Mouse (Mus musculus) bone marrow macrophage, adult 2 months (primary cell): ENCODE data around the gene Ano9. TPM values are rescaled to one million over a fixed set of nuclear protein-coding genes. Genes with fewer than 3 reads are reported as not detected.

Source experiments
- H3K27ac ChIP-seq: 2 replicates; pipeline ENCODE4 v1.5.1; 2012; ENCODE audit warnings: low read depth, low read length; ENCODE audit not compliant: insufficient read depth
- H3K4me1 ChIP-seq: 2 replicates; pipeline ENCODE4 v1.6.1; 2012; ENCODE audit warnings: low read length; ENCODE audit not compliant: control insufficient read depth, insufficient read depth
- H3K4me3 ChIP-seq: 2 replicates; pipeline ENCODE4 v1.5.1; 2012; ENCODE audit warnings: mild to moderate bottlenecking, low read length, moderate library complexity; ENCODE audit not compliant: insufficient read depth
- CTCF ChIP-seq: IDR thresholded peaks from 2 replicates; pipeline ENCODE4 v1.5.1; 2012; ENCODE audit warnings: low read depth, mild to moderate bottlenecking, low read length, moderate library complexity
- POLR2A ChIP-seq: IDR thresholded peaks from 2 replicates; pipeline ENCODE4 v1.6.1; 2012; ENCODE audit warnings: mild to moderate bottlenecking, low read depth, low read length, borderline replicate concordance
- polyA plus RNA-seq: library from polyadenylated mRNA; stranded (reverse); fragments of >200 nt; gene quantifications from 2 replicates; pipeline ENCODE4 v1.2.4, GENCODE M21; 2012; ENCODE audit not compliant: missing spikeins, insufficient read depth, insufficient read length

Gene Ano9
- polyA plus RNA-seq, 1 experiment = not detected

DNA sequence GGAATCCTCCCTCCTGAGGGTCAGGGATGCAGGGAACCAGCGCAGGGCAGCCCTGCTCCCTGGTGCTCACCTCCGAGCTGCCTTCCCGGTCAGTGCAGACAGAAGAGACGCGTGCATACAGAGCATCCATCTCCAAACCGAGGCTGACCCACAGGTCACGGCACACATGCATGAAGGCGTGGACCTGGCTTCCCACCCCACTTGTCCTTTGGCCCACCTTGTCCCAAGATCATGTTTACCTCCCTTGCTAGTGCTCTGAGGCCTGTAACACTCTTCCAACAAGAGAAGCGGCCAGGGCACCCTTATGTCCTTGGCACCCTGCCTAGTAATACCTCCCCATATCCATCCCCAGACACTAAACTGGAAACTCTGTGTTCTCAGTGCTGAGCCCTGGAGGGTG, 1.7 kb downstream of the Ano9 start:
- TF ChIP-seq CTCF = no peak
- TF ChIP-seq POLR2A = no peak
- Histone ChIP-seq H3K27ac (no peak overlapping the region), H3K4me3 (no peak overlapping the region), H3K4me1 (no peaks in the 10 kb centered on the region)

DNA sequence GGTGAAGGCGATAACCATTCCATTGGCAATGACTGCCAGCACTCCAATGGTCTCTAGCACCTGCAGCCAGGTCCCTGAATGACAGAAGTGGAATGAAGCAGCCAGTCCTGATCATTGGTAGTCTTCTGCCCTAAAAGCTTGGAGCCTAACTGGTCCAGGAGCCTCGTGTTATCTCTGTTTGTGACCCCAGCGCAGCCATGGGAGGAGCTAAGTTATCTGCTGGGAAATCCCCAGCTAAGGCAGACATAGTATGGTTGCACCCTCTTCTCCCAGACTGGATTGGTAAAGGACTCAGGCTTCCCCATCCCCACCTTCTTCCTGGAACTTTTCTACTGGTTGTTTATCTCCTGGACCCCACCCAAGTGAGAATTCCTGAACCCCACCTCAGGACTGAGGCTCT, 14.4 kb downstream of the Ano9 start:
- Histone ChIP-seq H3K27ac (no peak overlapping the region), H3K4me3 (no peak overlapping the region), H3K4me1 (peaks cover 2% of the 10 kb centered on the region; the same call in 1 of the 2 replicates)
- no peak for TF ChIP-seq POLR2A
- no peak for TF ChIP-seq CTCF

DNA sequence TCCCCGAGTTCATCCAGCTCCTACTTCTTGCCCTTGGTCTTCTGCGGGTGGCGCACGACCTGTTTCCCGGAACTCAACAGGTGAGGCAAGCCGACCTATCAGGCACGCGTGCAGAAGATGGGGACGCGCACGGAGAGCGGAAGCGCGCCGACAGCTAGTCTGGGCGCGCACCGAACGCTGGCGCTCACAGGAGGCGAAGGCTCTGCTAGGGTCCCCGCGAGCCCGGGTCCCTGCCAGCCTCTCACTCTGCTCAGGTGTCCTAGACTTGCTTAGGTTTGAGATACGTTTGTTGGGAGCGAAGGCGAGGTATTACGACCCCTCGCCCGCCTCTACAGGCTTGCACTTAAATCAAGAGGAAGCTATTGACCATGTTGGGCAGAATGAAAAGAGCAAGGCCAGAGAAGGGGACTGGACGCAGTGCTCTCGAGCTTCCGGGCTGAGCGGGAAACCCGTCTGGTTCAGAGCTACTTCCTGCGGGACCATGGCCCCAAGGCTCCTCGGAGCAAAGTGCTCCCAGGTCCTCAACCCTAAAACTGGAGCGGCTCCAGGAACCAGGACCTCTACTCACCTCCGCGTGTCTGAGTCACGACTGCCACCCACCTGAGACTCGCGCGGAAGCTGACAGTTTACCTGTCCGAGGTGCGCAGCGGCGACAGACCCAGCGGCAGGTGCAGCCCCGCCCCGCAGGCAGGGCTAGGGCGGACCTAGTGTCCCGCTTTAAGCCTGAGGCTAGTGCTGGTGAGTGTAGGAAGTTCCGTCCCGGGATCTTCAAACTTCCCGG, 17.5 kb downstream of the Ano9 start, which contains the start of gene Sigirr:
TSS of gene Sigirr (minus strand) at position 662 of the 781 bp plus-strand sequence.
- no peak for TF ChIP-seq CTCF
- no peak for TF ChIP-seq POLR2A
- H3K4me3 ChIP-seq = peak within 1 kb of the TSS; percentile 35
- no peak within 1 kb of the TSS for H3K27ac ChIP-seq
- peaks cover 2% of the 10 kb centered on the region; the same call in 1 of the 2 replicates for H3K4me1 ChIP-seq

DNA sequence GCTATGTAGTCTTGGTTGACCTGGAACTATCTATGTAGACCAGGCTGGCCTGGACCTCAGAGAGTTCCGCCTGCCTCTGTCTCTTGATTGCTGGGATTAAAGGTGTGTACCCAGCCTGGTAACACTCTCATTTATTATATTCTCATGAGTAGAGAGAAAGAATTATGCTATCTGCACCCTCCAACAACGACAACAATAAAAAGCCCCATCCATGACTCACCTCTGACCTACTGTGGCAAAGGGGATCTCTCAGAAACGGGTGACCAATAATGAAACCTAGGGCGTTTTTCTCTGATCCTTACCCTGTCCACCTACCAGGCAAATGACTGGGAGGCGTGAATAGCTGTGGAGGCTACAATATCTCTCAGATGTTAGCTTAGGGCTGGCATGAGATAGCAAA, 20.4 kb downstream of the Ano9 start:
- peaks cover 2% of the 10 kb centered on the region; the same call in 1 of the 2 replicates for H3K4me1 ChIP-seq
- TF ChIP-seq CTCF (no peak), POLR2A (no peak)
- H3K4me3 ChIP-seq = no peak overlapping the region
- H3K27ac ChIP-seq = no peak overlapping the region

DNA sequence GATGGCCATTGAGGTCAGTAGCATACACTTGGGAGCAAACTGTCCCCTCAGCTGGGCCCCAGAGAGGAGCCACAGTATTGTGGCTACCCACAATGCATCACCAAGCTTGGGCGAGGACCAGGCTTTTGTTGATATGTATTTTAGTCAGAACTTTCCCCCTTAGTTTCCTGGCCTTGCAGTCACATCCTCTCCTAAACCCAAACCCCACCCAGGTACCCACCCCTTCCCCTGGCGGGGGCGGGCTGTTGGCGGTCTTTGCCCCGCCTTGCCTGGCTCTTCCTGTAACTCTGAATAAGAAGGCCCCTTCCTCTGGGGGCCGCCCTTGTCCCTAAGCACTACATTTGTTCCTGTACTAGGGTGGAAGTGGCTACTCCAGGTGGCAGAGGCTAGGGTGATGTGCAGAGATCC, 21.0 kb downstream of the Ano9 start:
- no peak overlapping the region for H3K4me3 ChIP-seq
- TF ChIP-seq POLR2A (no peak), CTCF (no peak)
- H3K27ac ChIP-seq = no peak overlapping the region
- peaks cover 2% of the 10 kb centered on the region; the same call in 1 of the 2 replicates for H3K4me1 ChIP-seq

DNA sequence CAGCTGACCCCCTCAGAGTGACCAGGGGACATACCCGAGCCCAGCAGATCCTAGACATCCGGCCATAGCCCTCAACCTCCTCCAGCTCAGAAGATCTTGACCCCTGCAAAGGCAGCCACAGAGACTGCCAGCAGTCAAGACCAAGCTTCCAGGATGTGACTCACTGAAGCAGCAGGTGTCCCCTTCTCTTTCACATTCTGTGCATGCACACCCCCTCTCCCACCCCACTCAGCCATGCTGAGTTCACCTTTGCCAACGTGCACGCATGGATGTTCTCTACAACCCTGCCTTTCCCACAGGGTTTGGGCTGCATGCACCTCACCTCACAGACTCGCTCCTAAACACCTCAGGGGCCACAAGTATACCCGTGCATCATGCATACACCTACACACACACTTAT, 21.6 kb downstream of the Ano9 start:
- H3K4me3 ChIP-seq = no peak overlapping the region

DNA sequence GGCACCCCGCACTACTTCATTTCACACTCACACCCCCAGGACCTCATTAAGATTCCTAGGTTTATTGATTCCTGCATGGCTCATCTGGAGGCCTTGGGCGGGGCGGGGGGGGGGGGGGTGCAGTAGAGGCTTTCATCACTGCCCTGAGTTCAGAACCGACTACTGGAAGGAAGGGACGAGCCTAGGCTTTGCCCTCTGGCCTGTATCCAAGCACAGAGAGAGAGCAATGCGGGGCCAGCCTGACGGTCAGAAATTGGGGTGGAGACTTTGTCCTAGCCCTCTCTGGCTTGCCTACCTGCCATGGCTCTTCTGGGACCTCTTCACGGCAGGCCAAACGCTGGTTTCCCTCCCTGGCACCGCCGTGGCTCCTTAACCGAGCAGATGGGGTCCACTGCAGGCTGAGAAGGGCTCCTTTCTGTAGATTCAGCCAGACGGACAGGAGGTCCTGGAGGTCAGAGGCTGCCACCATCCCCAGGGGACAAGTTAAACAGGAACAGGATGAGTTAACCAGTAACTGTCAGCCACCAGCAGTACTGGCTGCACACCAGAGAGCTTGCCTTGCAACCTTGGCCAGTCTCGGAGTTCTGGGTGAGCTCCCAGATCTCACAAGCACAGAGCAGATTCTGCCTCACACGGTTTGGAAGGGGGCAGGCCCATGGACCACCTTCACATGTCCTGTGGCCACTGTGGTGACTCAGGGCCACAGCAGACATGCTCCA, 23.0 kb downstream of the Ano9 start:
- Histone ChIP-seq H3K4me3 (no peak overlapping the region), H3K4me1 (peaks cover 3% of the 10 kb centered on the region; the same call in 1 of the 2 replicates), H3K27ac (no peak overlapping the region)
- no peak for TF ChIP-seq POLR2A
- TF ChIP-seq CTCF = no peak

More for the DNA sequence above, 21.6 kb downstream of the Ano9 start:
- no peak for TF ChIP-seq CTCF
- no peak for TF ChIP-seq POLR2A
- no peak overlapping the region for H3K27ac ChIP-seq
- peaks cover 2% of the 10 kb centered on the region; the same call in 1 of the 2 replicates for H3K4me1 ChIP-seq

DNA sequence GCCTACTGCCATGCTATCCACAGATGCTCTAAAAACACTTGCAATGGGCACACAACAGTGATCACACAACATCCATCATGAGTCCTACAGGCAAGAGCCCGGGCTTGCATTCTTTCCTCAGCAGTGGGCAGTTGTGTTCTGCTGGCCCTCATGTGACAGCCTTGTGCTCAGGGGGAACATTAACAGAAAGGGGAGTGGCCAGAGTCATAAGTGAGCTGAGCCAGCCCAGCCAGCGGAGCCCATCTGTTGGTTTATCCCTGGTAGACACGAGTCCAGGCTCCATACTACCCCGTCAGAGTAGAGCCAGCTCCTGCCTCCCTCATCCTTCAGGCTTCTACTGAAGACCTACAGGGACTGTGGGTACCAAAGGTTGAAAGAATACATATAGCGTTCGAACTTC, 23.7 kb downstream of the Ano9 start:
- TF ChIP-seq CTCF (no peak), POLR2A (no peak)
- H3K27ac ChIP-seq = no peak overlapping the region
- no peak overlapping the region for H3K4me3 ChIP-seq
- H3K4me1 ChIP-seq = peaks cover 3% of the 10 kb centered on the region; the same call in 1 of the 2 replicates

DNA sequence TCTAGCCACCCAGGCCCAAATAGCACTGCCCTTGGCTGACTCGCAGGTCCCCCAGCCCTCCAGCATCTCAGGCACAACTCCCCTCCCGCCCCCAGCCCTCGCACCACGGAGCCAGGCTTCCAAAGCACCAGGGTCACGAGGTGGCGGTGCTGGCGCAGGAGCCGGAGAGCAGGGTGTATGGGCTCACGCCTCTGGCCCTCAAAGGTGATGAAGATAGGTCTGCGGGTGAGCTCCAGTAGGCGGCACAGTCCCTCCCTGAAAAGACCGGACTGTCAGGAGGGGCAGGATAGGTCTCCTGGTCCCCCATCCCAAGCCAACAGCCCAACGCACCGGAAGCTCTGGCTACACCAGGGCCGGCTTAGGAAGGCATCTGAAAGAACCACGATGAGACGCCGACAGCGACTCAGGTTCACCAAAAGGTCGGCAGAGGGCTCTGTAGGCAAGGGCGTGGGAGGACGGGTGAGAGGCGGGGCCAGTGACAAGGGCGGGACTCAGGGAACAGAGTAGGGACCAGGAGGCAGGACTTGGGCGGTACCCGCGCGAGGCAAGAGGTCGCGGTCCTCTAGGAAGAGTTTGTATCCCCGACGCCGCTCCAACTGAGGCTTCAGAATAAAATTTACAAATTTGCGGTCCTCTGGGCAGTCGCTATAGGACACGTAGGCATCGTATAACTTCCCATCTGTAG, 25.4 kb downstream of the Ano9 start:
- Histone ChIP-seq H3K4me1 (peaks cover 3% of the 10 kb centered on the region; the same call in 1 of the 2 replicates), H3K4me3 (no peak overlapping the region), H3K27ac (no peak overlapping the region)
- TF ChIP-seq POLR2A (no peak), CTCF (no peak)
